Mouse (Mus musculus) neutrophil, adult 83 days (primary cell): ENCODE results near the gene Tff1. TPM values are rescaled to one million over a fixed set of nuclear protein-coding genes. Genes with fewer than 3 reads are reported as not detected.

Experiments
- total RNA-seq, 2 experiments: library from RNA; stranded (reverse); gene quantifications; one replicate each; pipeline ENCODE4 v1.2.4; 2023

Tff1 gene
- total RNA-seq = not detected

DNA sequence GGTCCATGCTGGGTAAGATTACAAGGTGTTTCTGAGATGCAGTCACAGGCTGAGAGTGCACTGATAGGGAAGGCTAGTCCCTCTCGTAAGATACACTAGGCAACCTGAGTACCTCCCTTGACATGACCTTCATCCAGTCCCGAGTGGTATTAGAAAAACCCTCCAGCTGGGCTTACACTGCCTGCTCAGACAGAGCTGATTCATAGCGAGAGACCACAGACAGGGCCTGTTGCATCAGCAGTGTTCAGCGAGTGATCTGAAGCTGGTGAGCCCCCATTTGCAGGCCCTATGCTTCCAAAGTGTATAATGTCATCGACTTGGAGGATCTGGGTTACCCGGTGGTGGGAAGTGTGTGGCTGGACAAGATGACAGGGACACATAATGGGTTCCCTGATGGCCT lies at the start of gene Tff1:
Tff1 (minus strand) TSS at position 151 of the 400 bp plus-strand sequence.

DNA sequence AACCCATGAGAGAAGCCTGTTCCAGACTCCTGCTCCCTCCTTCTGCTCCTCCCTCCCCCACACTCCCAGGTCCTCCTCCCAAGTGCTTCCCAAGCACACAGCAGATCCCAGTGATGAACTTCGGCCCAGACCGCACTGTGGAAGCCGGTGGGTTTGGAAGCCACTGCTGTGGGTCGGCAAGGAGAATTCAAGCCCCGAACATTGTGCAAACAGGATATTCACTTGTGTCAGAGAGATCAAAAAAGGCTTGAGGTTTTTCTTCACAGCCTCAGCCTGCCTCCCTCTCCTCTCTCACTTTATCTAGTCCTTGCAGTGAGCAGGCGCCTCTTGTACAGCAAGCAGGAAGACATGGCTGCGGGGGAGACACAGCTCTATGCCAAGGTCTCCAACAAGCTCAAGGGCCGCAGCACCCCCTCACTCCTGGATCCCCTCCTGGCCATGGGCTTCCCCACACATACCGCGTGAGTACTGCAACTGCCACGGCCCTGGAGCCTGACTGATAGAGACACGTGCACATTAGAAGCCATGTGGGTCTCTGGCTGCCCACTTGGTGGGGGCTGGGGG lies 42.8 kb upstream of the Tff1 start, which contains the start of gene Ubash3a:
Ubash3a (plus strand) TSS at position 103 of the 564 bp plus-strand sequence.

DNA sequence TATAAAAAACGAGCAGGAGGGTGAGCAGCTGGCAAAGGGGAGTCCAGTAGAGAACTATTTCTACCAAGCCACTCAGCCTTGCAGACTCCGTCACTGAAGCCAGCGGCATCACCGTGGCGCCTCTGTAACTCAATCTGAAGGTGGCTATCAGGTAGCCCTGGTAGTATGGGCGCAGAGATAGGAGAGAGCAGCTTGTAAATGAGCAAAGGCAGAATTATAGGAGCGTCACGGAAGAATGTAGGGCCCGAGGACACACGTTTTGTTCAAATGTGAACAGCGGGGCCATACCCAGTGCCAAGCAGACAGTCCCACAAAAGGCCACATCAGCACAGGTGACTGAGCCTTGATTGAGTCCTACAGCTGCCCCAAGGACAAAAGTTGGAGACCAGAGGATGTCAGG lies 33.8 kb upstream of the Tff1 start, which contains the start of gene Tmprss3:
Tmprss3 (minus strand) TSS at position 101 of the 400 bp plus-strand sequence.

DNA sequence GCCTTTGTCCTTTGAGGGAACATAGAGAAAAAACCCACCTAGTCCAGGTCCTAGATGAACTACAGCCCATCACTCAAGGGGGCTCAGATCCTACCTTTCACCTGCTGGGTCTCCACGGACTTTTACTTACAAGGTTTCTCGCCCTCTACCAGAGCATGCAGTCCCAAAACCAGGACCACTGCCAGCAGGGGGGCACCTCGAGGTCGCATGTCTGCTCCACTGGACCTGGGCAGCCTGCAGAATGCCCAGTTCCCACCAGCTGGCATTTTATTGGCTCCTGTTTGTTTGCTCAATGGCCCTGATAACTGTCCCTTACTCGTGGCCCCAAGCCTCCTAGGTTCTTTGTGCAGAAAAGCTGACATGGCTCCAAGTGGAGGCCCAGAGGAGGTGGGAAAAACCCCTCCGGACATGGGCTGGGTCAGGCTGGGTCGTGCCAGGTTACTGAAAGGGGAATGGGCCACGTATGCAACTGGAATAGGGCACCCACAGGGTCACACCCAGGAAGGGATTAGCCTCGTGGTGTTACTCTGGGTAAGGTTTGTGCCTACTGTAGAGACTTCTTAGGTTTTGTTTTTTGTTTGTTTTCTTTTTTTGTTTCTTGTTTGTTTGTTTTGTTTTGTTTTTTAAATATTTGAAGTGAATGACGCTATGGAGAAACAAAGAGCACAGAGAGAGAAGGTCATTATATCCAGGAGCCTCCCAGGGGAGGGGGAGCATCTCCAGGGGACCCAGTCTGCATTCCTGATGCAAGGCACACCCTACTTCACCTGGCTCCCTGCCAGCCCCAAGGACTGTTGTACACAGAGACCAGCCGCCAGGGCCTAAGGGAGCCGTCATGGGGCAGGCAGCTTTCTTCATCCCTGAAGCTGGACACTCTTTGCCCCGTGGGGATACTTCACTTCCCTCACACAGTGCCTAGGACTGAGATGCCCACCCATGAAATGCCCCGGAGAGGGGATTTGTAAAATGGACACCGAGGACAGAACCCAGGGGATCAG lies 20.7 kb downstream of the Tff1 start, which contains the start of gene Tff2:
Tff2 (minus strand) TSS at position 243 of the 998 bp plus-strand sequence.

GRCm38 (mm10) chr17:31129452-31129851 lies 35.6 kb downstream of the Tff1 start, which contains the start of gene Tff3:
TSS of gene Tff3 (minus strand) at chr17:31129646.

Other genes with a start within 250 kb of the Tff1 start
- not detected for gene Umodl1, start 210.6 kb downstream of the Tff1 start, total RNA-seq
- 10 to 100 TPM; 48.6 to 50.0 TPM for gene Abcg1, start 107.6 kb downstream of the Tff1 start, total RNA-seq
- gene Tff3, start 35.6 kb downstream of the Tff1 start, total RNA-seq = not detected
- not detected for gene Tff2, start 21.0 kb downstream of the Tff1 start, total RNA-seq
- 1 to 10 TPM; 1.8 TPM for gene Tmprss3, start 33.7 kb upstream of the Tff1 start, total RNA-seq
- gene Ubash3a, start 42.6 kb upstream of the Tff1 start, total RNA-seq = 1 to 10 TPM; 7.2 TPM
- 1 to 10 TPM; 2.8 to 4.0 TPM for gene Rsph1, start 112.1 kb upstream of the Tff1 start, total RNA-seq
- 10 to 100 TPM; 25.4 to 35.6 TPM for gene Slc37a1, start 121.5 kb upstream of the Tff1 start, total RNA-seq
- gene Pde9a, start 220.9 kb upstream of the Tff1 start, total RNA-seq = not detected